Mouse (Mus musculus) urinary bladder, postnatal 10 days (tissue): Measurements from ENCODE around the gene Cpsf6.

ENCODE experiments used
- DNase-seq: peaks from one replicate; pipeline ENCODE4 v3.0.0; 2022; ENCODE audit warnings: low spot score

The Cpsf6 gene

GRCm38 (mm10) chr10:117379908-117380307, at the start of gene Cpsf6:
Cpsf6 (minus strand) TSS chr10:117380015.
- no peak for DNase-seq

- DNase-seq, result no peak
Observed at GRCm38 (mm10) chr10:117426615-117426969, 46.8 kb upstream of the Cpsf6 start.

- DNase-seq, result no peak
Observed at GRCm38 (mm10) chr10:117425907-117426614, 46.2 kb upstream of the Cpsf6 start.

DNA sequence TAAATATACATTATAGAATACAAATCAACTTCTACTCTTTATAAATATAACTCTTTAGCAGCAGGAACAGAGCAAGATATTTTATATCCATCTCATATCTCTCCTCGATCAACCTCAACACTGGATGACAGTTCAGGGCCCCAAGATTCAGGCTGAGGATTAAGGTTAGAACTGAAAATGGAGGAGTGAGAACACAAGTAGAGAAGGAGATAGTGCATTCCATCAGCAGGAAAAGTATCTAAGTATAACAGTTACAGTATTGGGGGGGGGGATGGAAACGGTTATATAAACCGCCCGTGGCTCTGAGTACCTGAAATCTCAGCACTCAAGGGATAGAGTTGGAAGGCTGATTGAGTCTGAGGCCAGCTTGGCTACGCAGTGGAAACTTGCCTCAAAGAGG, 45.2 kb upstream of the Cpsf6 start:
- no peak for DNase-seq

- no peak for DNase-seq
Observed at GRCm38 (mm10) chr10:117424146-117424905, 44.5 kb upstream of the Cpsf6 start.

GRCm38 (mm10) chr10:117423025-117424002, 43.5 kb upstream of the Cpsf6 start:
- no peak for DNase-seq

- DNase-seq, result no peak
Observed at GRCm38 (mm10) chr10:117422174-117422808, 42.5 kb upstream of the Cpsf6 start.

- no peak for DNase-seq
Observed at GRCm38 (mm10) chr10:117421283-117422107, 41.7 kb upstream of the Cpsf6 start.

DNA sequence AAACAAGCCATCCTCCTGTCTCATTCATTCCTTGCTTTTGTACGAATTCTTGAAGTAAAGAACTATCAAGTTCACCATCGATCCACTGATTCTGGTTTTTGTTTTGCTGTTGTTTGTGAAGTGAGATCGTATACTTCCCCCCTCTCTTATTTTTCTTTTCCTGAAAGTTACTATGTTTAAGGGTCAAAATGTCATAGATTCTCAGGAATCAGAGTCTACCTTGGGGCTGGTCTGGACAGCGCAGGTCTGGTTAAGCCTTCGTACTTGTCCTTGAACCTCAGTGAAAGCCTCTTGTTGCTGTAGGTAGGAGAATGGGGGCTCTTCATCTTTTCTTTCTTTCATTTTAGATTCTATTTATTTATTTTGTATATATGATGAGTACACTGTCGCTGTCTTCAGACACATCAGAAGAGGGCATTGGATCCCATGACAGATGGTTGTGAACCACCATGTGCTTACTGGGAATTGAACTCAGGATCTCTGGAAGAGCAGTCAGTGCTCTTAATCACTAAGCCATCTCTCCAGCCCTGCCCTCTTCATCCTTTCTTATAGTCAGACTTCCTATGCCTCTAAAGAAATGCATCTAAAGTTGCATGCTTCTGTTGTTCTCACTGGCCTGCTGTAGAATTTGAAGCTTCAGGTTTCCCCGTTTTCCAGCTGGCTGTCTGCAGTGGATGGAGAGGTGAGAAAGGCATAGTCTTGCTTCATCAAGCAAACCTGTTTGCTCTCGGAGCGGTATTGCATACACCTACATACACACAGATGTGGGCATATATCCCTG, 40.9 kb upstream of the Cpsf6 start:
- DNase-seq, result no peak

GRCm38 (mm10) chr10:117419577-117420290, 39.9 kb upstream of the Cpsf6 start:
- DNase-seq, result no peak

GRCm38 (mm10) chr10:117418668-117419237, 38.9 kb upstream of the Cpsf6 start:
- DNase-seq, result no peak

DNA sequence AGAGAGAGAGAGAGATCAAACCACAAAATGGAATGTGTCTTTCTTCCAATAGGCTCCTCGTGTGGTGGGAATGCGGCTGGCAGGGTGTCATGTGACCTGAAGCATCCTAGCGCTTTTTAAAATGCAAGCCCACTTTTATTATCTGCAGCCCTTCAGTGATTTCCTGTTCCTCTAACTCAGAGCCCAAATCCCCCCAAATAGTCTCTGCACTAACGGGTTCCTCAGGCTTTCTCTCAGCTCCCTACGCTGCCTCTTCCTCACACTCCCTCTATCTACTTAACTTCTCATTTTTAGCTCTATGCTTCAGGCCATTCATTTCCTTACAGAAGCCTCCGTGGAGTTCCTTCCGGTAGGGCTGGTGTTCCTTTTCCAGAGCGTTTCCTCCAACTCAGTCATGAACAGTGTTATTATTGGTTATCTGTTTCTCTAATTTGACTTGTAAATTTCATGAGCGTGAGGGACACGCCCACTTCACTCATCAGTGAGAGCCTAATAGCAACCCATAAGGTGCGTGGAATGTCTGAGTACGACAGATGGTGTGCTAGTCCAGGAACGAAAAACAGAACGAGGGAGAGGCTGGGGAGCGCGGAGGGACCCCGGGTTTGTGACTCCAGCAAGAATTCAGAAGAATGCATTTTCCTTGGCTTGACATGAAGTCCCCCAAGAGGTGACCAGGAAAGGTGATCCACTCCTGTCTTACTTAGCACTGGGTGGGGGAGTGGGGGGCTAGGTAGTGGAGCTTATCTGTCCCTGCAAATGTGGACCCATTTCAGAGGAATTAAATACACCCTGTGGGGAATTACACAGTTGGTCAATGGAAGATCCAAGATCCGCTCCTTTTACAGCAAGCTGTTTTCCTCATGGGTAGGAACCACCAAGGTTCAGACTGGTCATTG, 38.2 kb upstream of the Cpsf6 start:
- DNase-seq, result no peak

GRCm38 (mm10) chr10:117417470-117417767, 37.6 kb upstream of the Cpsf6 start:
- DNase-seq, result no peak

- DNase-seq, result no peak
Observed at GRCm38 (mm10) chr10:117416636-117417469, 37.0 kb upstream of the Cpsf6 start.

- DNase-seq, result no peak
Observed at GRCm38 (mm10) chr10:117416095-117416494, 36.3 kb upstream of the Cpsf6 start.

DNA sequence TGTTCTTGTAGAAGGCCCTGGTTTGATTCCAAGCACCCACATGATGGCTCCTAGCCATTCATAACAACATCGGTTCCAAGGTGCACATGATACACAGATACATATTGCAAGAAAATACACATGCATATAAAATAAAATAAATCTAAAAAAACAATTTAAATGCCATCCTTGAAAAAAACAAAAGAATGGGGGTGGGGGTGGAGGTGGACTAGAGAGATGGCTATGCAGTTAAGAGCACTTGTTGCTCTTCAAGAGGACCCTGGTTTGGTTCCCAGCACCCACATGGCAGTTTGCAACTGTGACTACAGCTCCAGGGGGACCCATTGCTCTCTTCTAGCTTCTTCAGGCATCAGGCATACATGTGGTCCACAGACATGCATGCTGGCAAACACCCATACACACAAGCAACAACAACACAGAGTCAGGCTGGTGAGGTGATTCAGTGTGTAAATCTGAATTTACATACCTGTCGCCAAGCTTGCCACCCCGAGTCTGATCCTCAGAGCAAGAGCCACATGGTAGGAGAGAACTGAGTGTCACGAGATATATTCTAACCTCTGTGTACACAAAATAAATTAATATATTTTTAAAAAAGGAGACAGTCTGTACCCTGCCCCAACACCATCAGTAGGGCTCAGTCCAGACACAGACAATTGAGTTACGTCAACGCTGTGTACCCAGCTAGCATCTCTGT, 35.7 kb upstream of the Cpsf6 start:
- no peak for DNase-seq

- no peak for DNase-seq
Observed at GRCm38 (mm10) chr10:117414726-117415125, 34.9 kb upstream of the Cpsf6 start.
